Mouse (Mus musculus): Measurements from ENCODE around the gene Vash2. TPM values are rescaled to one million over a fixed set of nuclear protein-coding genes. Genes with fewer than 3 reads are reported as not detected.
"Not testable (repeated sequence)": the region's sequence is repeated elsewhere in the genome, so short reads cannot be mapped to it uniquely, and the experiment has no call there.

Vash2 gene
- 10 to 100 TPM; 41.2 to 43.6 TPM for total RNA-seq (2021)
- long read RNA-seq, experiment 1, full-length matches to known transcripts: 80 of 106 reads
- long read RNA-seq, experiment 1, partial matches to known transcripts: 16 of 106 reads
- long read RNA-seq, experiment 1, other reads (novel, unspliced or antisense): 10 of 106 reads
- long read RNA-seq, experiment 2, full-length matches to known transcripts: 104 of 126 reads
- long read RNA-seq, experiment 2, partial matches to known transcripts: 9 of 126 reads
- long read RNA-seq, experiment 2, other reads (novel, unspliced or antisense): 13 of 126 reads

DNA sequence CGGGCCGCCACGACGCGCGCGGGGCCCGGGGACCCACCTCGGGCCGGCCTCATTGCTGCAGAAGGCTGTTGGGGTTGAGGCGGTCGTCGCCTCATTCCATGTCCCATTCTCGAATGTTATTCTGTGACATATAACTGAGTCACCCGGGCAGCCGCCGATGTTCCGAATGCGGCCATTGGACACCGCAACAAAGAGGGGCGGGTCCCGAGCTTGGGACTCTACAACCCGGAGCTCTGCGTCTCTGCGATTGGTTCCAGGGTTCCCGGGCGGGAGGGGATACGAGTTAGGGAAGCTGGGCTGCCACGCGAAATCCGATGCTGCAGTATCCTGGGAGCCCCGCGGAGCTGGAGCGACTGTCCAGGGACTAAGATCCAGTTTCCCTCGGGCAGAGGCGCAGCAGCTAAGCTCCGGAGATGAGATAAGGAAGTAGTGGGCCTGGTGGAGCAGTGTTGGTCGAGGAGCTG is at the start of gene Vash2:
Gene Vash2 (minus strand): TSS at position 197 of the 464 bp plus-strand sequence.
- peak; percentile 81 to 92 for DNase-seq (ENCODE audit: low spot score in 2 of 2)

DNA sequence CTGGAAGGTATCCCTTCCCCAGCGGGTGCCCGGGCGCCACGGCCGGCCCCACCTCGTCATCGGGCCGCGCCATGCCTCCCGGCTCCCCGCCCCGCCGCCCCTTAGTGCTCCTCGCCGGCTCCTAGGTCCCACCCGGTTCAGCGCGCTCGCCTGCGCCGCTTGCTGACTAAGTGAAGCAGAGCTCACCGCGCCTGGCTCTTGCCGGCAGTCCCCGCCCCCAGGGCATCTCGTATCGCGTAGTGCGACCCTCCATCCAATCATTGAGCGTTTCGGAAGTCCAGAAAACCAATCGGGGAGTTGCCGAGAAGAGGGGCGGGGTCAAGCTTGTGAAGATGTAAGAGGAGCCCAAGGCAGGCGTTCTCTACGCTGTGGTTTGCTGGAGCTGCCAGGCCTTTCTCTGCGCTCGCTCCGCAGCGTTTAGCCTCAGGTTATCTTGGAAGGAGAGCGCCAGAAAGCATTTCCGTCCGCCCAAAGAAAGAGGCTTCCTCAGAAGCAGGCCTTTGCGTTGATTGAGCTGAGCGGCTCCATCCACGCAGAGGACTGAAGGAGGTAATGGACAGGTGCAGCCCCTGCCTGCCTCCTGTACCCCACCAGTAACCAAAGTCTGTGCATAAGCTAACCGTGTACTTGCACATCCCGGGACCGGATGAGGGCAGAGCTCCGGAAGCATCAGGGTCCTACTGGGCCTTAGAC is 47.1 kb upstream of the Vash2 start, which contains the start of gene Flvcr1:
Gene Flvcr1 (minus strand): TSS at position 138 of the 693 bp plus-strand sequence.
- DNase-seq (ENCODE audit: low spot score in 2 of 2): peak; percentile 95 to 99

DNA sequence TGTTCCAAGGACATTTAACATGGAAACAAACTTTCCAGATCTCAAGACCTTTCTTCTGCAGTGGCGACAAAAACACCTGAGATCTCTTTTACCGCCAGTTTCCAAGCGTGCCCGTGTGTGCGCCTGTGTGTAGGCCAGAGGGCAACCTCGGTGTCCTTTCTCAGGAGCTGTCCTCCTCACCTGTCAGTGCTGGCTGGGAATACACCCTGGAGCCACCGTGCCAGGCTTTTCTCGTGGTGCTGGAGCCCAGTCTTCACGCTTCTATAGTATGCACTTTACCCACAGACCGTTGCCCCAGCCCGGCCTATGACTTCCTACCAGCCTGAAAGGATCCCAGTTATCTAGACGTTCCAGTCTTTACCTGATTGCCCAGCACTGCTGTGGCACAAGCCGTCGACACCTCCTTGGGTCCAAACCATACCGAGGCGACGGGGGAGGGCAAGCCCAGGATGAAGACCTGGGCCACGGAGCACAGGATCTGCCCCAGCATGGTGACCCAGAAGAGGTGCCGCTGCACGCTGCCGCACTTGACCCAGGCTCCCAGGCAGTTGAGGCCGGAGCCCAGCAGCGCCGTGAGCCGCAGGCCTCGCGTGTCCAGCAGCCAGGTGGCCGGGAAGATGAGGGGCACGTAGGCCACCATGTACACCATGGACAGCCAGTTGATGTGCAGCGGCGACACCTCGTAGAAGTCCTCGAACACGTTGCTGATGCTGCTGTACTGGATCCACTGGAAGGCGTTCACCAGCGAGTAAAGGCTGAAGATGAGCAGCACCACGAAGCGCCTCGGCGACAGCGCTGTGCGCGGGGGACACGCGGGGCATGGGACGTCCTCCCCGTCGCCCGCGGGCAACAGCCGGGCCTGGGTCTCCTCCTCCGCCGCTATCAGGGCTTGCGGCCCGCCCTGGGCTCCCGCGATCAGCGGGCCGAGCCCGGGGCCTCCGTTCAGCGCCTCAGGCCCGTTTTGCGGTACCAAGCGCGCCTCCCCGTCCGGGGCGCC is 46.2 kb upstream of the Vash2 start:
- no peak for DNase-seq (ENCODE audit: low spot score in 2 of 2)

DNA sequence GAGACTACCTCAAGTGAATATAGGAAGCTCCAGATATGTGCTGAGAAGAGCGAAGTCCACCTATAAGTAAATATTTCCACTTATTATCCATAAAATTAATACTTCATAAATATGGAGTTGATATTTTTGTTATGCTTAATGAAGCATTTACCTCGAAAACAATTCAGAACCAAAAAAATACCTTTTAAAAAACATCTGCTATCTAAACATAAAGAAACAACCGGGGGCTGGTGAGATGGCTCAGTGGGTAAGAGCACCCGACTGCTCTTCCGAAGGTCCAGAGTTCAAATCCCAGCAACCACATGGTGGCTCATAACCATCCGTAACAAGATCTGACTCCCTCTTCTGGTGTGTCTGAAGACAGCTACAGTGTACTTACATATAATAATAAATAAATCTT is 44.7 kb upstream of the Vash2 start:
- DNase-seq (ENCODE audit: low spot score in 2 of 2): not testable (repeated sequence)

DNA sequence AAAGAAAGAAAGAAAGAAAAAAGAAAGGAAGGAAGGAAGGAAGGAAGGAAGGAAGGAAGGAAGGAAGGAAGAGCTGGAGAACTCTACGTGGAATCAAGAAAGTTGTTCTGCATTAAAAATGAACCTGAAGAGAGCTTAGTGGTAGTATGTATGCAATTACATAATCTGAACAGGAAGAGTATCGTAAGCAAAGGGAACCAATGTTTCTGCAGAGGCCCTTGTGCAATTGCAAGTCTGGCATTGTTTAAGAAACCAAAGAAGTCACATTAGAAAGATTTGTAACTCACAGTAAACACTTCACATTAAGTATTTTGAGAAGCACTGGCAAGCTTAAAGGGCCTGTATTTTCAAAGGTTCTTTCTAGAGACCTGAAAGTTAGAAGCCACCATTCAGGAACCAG is 44.0 kb upstream of the Vash2 start:
- DNase-seq (ENCODE audit: low spot score in 2 of 2): no peak

DNA sequence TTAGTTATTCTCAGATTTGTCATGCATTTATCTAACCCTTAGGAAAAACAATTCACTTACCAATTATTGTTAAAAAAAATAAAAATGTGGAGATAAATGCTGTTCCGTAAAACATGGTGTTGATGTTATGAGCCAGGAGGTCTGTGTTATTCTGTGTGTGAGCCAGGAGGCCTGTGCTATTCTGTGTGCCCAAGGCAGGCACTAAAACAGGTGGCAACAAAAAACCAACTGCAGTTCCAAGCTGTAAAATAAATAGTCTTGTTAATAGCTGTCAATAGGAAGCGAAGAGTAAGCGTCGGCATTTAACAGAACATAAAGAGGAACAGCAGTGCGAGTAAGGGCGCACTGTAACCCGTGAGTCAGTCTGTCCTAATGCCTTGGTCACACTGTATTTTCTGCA is 41.9 kb upstream of the Vash2 start:
- DNase-seq (ENCODE audit: low spot score in 2 of 2): no peak

DNA sequence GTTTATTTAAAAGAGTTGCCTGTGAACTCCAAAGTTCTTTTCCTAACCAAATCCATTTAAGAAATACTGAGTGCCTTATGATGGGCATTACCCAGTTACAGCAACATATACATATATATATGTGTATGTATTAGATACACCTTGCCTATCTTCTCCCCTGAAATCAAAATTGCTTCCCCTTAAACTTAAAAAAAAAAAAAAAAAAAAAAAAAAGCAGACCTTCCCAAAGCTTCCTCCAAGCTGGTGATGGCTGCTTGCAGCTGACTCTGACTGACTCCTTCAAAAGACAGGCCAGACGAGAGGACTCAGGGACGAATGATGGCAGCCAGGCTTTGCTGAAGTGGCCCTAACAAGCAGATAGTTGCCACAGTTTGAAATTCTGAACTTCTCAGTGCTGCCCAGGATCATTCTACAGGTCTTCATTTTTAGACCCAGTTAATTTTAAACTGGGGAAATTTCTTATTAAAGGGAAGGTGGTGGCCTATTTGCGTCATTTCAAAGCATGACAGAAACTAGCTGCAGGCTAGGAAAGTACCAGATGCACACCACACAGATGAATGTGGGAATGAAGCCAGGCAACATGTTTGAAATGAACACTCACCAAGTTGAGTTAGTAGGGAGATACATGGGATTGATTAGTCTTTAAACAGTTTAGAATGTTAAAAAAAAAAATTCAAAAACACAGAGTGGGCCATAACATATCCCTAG is 41.3 kb upstream of the Vash2 start:
- DNase-seq (ENCODE audit: low spot score in 2 of 2): no peak

DNA sequence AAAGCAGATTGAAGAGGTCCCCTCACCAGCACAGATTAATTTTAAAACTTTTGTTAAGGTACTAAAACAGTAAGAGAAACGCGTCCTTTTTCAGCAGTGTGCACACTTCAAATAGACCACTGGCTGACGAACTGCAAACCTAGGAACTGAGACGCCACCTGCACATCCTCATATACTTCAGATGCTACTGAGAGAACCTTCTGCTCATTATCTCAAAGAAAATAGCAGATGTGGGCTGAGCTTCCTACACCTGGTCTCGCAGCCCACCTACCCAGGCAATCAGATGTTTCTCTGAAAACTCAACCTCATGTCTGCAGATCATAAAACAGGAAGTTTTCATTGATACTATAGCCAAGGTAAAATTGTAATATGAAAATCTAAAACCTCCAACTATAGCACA is 40.7 kb upstream of the Vash2 start:
- DNase-seq (ENCODE audit: low spot score in 2 of 2): no peak

DNA sequence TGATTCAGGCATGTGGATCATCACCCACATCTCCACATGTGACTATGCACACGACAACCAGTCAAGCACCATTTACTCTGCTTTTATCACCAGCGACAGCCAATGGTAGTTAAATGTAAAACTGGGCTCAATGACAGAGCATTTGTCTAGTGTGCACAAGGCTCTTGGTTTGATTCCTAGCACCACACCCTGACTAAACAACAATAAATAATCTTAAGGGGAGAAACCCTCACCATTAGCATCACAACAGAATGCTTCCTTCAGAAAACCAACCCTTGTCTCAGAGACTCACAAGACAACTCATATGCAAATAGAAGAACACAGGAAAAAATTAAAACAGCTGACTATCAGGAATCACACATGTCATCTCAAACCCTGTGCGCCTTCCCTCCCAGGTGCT is 35.2 kb upstream of the Vash2 start:
- no peak for DNase-seq (ENCODE audit: low spot score in 2 of 2)

DNA sequence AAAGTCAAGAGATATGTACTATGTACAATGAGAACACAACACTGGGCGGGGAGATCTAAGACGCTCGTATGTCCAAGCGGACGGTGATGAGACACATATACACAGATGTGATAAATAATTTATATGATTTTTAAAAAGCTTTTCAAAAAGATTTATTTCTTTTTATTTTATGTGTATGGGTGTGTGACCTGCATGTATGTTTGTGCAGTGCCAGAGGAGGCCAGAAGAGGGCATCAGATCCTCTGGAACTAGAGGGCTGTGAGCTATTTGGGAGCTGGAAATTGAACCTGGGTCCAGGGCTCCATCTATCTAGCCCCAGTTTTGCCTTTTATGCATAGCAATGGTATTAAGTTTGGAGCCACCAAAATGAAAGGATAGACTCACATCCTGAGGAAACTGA is 29.6 kb upstream of the Vash2 start:
- no peak for DNase-seq (ENCODE audit: low spot score in 2 of 2)

DNA sequence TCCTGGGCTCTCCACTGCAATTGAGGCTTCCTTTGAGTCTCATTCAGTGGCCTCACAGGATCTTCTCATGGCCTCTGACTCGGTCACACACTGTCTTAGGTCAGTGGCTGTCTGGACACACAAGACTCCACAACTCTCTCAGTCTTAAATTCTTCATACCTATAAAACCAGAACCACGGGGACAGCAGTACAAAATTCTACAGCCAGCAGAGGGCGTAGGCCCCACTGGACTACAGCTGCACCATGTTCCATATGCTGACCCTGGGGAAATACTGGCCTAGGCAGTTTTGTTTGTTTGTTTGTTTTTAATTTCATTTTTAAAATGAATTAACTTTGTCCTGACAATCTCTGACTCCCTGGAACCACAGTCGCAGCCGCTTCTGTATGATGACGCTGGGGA is 23.1 kb upstream of the Vash2 start:
- DNase-seq (ENCODE audit: low spot score in 2 of 2): no peak

DNA sequence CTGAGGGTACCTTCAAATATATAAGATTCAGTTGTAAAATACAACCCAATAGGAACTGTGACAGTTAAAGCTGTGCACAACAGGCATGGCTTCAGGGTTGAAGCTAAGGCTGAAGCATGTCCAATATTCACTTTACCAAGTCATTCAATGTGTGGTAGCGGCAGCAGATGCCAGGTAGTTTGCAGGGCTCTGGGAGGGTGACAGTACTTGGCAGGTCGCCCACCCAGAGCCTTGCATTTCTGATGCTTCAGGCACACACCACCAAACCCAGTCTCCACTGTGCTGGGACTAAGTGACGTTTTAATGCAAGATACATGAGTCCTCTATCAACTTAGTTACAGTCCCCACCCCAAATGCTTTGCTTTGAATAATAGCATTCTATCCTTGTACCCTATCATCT is 21.6 kb upstream of the Vash2 start:
- no peak for DNase-seq (ENCODE audit: low spot score in 2 of 2)

DNA sequence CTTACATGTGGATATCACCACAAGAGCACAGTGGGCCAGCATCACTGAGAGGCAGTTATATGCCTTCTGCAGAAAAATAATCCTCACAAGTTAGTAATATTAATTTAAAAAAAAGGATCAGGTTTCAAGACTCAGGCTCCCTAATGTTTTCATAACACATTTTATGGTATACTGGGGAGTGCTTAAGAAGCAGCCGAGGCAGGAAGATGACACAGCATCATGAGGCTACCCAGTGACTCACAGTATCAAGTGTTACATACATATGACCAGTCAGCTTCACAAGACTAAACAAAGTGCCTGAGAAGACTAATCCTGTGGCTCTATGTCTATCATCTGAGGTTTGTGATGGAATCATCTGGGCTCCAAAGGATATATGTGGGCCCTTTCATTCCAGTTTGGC is 18.9 kb upstream of the Vash2 start:
- no peak for DNase-seq (ENCODE audit: low spot score in 2 of 2)

DNA sequence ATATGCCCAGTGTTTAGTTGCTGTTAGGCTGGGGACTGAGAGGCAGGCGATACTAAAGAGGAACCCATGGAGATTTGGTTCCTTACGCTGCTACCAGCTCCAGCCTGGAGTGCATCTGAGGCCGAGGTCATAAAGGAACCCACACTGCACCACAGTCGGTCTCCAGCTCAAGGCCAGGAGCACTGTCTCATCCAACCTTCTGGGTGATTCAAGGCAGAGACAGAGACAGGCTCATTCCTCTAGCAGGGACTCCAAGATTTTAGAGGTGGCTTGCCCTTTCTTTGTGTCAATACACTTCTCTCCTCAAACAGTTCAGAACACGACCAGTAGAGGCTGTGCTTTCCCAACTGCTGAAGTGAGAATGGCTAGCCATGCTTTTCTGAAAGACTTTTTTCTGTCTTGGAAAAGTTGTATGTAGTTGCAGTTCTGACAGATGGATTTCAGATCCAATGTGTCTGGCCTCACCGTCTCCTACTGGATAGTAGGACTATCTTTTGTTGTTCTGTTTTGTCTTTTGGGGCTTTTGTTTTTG is 17.3 kb upstream of the Vash2 start:
- no peak for DNase-seq (ENCODE audit: low spot score in 2 of 2)

DNA sequence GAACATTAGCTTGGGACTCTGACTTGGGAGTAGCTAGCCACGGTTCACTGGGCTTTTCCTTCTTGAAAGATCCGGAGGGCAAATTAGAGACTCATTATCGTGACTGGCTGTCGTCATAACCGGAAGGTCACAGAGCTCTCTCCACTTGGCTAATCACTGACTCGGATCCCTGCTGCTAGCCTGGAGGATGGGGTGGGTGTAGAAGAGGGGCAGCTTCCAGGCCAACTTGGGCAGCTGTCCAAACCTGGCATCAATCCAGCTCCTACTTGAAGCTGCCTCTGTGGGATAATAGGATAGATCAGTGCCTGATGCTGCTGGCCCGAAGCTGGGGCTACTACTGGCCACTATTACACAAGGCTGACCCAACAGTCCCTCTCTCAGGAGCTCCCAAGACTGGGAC is 16.5 kb upstream of the Vash2 start:
- DNase-seq (ENCODE audit: low spot score in 2 of 2): peak in 1 of 2 experiments; percentile 65

DNA sequence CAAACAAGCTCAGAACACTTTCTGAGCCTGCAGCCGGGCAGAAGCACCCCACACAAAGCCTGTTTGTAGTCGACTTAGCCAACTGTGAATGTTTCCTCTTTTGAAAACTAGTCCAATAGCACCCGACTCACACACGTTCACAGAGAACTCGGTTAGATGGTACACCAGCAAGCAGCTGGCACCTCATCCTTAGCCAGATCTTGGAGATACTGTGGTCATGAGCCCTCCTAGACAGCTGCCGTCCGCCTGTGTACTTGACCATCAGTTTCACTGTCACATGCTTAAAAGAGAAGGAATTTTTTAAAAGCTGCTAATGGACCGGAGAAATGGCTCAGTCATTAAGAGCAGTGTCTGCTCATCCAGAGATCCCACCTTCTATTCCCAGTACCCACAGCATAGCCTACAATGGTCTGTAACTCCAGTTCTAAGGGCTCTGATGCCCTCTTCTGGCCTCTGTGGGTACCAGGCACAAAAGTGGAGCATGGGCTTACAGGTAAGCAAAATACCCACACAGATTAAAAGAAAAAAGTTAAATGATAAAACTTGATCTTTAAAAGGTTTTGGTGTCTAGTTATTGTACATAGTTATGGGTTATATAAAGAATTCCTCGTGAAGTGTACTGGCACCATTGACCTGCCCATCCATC is 10.5 kb upstream of the Vash2 start:
- no peak for DNase-seq (ENCODE audit: low spot score in 2 of 2)

DNA sequence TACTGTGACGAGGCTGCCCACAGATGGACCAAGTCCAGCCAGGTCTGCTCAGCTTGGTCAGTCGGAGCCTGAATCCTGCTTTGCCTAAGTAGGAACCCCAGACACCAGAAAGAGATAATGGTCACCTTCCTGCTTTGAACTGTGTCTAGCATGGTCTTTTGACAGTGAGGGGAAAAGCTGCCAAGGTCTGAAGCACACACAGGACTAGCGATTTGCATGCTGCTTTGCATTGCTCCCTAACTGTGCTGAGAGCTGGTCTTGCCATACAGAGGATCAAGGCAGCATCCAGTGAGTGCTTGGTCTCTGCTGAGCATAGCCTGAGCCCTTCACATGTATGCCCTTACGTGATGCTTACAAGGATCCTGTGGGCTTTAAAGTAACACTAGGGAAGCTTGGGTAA is 2.3 kb upstream of the Vash2 start:
- no peak for DNase-seq (ENCODE audit: low spot score in 2 of 2)

DNA sequence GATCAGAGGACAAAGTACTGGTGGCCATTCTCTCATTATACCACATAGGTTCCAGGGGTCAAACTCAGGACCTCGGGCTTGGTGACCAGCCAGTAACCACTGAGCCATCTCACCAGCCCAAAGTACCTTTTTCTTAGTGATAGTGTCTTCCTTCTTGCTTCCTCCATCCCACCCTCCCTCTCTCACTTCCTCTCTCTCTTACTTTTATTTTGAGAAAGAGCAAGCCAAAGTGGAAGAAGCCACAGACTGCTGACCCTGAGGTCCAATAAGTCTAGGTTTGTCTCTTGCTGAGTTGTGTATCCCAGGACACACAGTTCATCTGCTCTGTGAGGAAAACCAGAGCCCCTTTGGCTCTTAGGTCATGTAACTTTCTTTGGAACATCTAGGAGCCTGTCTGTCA is 1.4 kb upstream of the Vash2 start:
- DNase-seq (ENCODE audit: low spot score in 2 of 2): no peak

DNA sequence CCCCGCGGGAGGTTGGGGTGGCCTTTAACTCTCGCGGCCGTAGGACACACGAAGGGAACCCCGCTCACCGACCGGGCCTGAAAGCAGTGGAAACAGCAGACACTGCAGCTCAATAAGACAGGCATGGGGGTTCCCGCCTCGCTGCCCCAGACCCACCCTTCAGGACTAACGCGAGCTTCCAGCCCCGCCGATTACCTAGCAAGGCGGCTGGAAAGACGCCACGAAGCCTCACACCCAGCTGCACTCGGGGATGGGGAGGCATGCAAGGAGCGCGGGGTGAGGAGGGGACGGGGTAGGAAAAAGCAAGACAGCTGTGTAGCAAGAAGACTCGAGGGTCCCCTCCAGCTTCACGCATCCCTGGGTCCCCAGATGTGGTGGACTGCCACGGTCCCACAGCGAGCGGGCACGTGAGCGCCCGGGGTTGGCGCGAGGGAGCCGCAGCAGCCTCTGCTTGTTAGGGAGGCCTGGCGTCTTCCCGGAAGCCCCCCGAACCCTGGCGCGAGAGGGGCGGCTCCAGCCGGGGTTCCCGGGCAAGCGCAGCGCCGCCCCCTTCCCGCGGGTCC is 504 bp downstream of the Vash2 start:
- DNase-seq (ENCODE audit: low spot score in 2 of 2): peak; percentile 33 to 54

DNA sequence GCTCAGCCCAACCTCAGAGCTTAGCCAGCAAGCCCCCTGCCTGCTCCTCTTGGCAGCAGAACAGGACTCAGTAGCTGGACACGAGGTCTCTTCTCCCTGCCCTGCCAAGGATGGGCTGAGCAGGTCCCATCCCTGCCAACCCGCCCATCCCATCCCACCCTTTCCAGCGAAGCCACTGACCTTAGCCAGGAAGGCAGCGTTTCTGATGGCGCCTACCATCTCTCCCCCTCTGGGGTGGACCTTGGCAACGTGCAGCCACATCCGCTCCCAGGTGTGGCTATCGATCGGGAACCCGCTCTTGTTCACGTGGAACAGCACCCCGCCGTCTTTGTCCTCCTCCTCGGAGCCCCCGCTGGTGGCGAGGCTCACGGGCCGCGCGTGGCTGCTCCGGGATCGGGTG is 1.1 kb downstream of the Vash2 start:
- DNase-seq (ENCODE audit: low spot score in 2 of 2): peak in 1 of 2 experiments; percentile 33

Data from gastrocnemius, postnatal 4 days (tissue).